ENCODE assay signal across 26 mouse cellular contexts in the genomic region with DNA sequence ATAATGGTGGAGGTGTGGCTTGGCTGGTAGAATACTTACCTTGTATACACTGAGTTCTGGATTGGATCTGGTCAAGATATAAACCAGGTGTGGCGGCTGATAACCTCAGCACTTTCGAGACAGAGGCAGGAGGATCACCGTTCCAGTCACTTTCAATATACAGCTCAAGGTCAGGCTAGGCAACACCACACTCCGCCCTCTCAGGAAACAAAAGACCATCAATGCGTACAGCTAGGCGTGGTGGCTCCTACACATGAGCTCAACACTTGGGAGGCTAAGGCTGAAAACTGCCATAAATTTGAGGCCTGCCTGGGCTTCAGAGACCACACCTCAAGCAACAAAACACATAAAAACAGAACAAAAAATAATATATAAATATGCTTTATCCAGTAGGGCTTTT.
DNase-seq lines count a peak whose midpoint lies in the region; ATAC-seq and TF ChIP-seq lines count a peak whose summit lies in the region.
"Had no signal": no experiment of that assay in that cellular context is flagged by ENCODE, and none has a peak within 500 bp of the region (broad histone marks: within the 10 kb centered on the region; RNA-seq: fewer than 3 reads in every experiment).

No protein-coding gene starts in this region.

- H3K4me2 ChIP-seq in intestine, embryonic 14.5 days (ENCODE audit: low read length) = no peak overlapping the region
- H3K4me2 ChIP-seq in intestine, embryonic 16.5 days (ENCODE audit: low read depth, low read length) = no peak overlapping the region
- H3K4me2 ChIP-seq in hindbrain, embryonic 14.5 days (replicated peaks) = no peak overlapping the region
- H3K4me2 ChIP-seq: embryonic facial prominence, embryonic 13.5 days; forebrain, embryonic 13.5 days; hindbrain, embryonic 13.5 days had no signal

- H3K9ac ChIP-seq in intestine, embryonic 14.5 days (ENCODE audit: low read length) = no peak overlapping the region
- no peak overlapping the region for H3K9ac ChIP-seq in intestine, embryonic 16.5 days (ENCODE audit: low read depth, low read length)
- no peak overlapping the region for H3K9ac ChIP-seq in ES-E14 (ENCODE audit: insufficient read depth, low read depth, low read length, poor library complexity, severe bottlenecking)
- H3K9ac ChIP-seq in hindbrain, embryonic 14.5 days = no peak overlapping the region
- H3K9ac ChIP-seq: embryonic facial prominence, embryonic 13.5 days; forebrain, embryonic 13.5 days; forebrain, postnatal 0 days; hindbrain, embryonic 13.5 days had no signal

- 0 out of 2 replicates have a peak, but pooled peaks cover 7% of the 10 kb centered on the region for H3K4me1 ChIP-seq in intestine, embryonic 14.5 days (replicated peaks; ENCODE audit: control insufficient read depth, insufficient read depth, low read length)
- no peaks in the 10 kb centered on the region for H3K4me1 ChIP-seq in intestine, embryonic 16.5 days (ENCODE audit: control insufficient read depth, insufficient read depth, low read length)
- H3K4me1 ChIP-seq in ES-E14 (ENCODE audit: control insufficient read depth in 2 of 2, insufficient read depth in 2 of 2, low read length in 2 of 2, poor library complexity in 1 of 2) = peaks cover 8 to 10% of the 10 kb centered on the region in 2 experiments; a peak in 3 of 4 replicates
- H3K4me1 ChIP-seq in limb, embryonic 10.5 days = peaks cover 32% of the 10 kb centered on the region
- no peaks in the 10 kb centered on the region for H3K4me1 ChIP-seq in hindbrain, embryonic 14.5 days (replicated peaks; ENCODE audit: control insufficient read depth, insufficient read depth, low read length)
- peaks cover 5% of the 10 kb centered on the region; the same call in 1 of the 2 replicates for H3K4me1 ChIP-seq in midbrain, embryonic 10.5 days
- H3K4me1 ChIP-seq: heart, embryonic 10.5 days had no signal

- H3K27me3 ChIP-seq in intestine, embryonic 14.5 days (replicated peaks; ENCODE audit: control insufficient read depth, insufficient read depth, low read length) = no peaks in the 10 kb centered on the region
- H3K27me3 ChIP-seq in intestine, embryonic 16.5 days (replicated peaks; ENCODE audit: control insufficient read depth, insufficient read depth, low read length) = no peaks in the 10 kb centered on the region
- no peaks in the 10 kb centered on the region for H3K27me3 ChIP-seq in limb, embryonic 10.5 days (ENCODE audit: low read depth, poor library complexity, severe bottlenecking)
- H3K27me3 ChIP-seq in hindbrain, embryonic 14.5 days (ENCODE audit: control insufficient read depth, insufficient read depth, low read length) = no peaks in the 10 kb centered on the region
- H3K27me3 ChIP-seq in midbrain, embryonic 10.5 days (ENCODE audit: low read depth, poor library complexity, severe bottlenecking) = no peaks in the 10 kb centered on the region
- H3K27me3 ChIP-seq: embryonic facial prominence, embryonic 13.5 days; forebrain, embryonic 13.5 days; hindbrain, embryonic 13.5 days had no signal

- H3K9me3 ChIP-seq in intestine, embryonic 14.5 days (ENCODE audit: control insufficient read depth, low read length) = no peaks in the 10 kb centered on the region
- no peaks in the 10 kb centered on the region for H3K9me3 ChIP-seq in intestine, embryonic 16.5 days (ENCODE audit: control insufficient read depth, low read length)
- no peaks in the 10 kb centered on the region for H3K9me3 ChIP-seq in ES-E14 (ENCODE audit: control insufficient read depth, insufficient read depth, low read depth, low read length)
- no peaks in the 10 kb centered on the region for H3K9me3 ChIP-seq in limb, embryonic 10.5 days (replicated peaks)
- H3K9me3 ChIP-seq in hindbrain, embryonic 14.5 days (ENCODE audit: control insufficient read depth, low read length) = no peaks in the 10 kb centered on the region
- H3K9me3 ChIP-seq in midbrain, embryonic 10.5 days (replicated peaks) = no peaks in the 10 kb centered on the region
- H3K9me3 ChIP-seq: embryonic facial prominence, embryonic 13.5 days; forebrain, embryonic 13.5 days; heart, embryonic 10.5 days; hindbrain, embryonic 13.5 days had no signal

- no peak for ATAC-seq in intestine, embryonic 14.5 days (replicated peaks; ENCODE audit: low FRiP score, low TSS enrichment, low read depth)
- ATAC-seq in intestine, embryonic 16.5 days = no peak
- no peak for ATAC-seq in hindbrain, embryonic 14.5 days (ENCODE audit: low FRiP score)
- ATAC-seq: activated CD4-positive, CD25-positive, alpha-beta regulatory T cell, adult 4 months; CD4-positive, CD25-positive, alpha-beta regulatory T cell, adult 4 months; forebrain, embryonic 13.5 days; forebrain, postnatal 0 days; intestine, postnatal 0 days had no signal

- in situ Hi-C loops in ES-E14 (cut with MboI; ENCODE audit: low sequenced_read_pairs in 2 of 2, unreplicated experiment in 2 of 2) = no loop called here

- 80% methylated on average over 6 of the region's 6 CpGs for WGBS in intestine, embryonic 14.5 days
- 73% methylated on average over 6 of the region's 6 CpGs for WGBS in intestine, embryonic 16.5 days
- 46% methylated on average over 6 of the region's 6 CpGs for WGBS in limb, embryonic 10.5 days
- WGBS in hindbrain, embryonic 14.5 days = 92% methylated on average over 6 of the region's 6 CpGs
- 94% methylated on average over 6 of the region's 6 CpGs for WGBS in midbrain, embryonic 10.5 days

- no peak overlapping the region for H3K4me3 ChIP-seq in intestine, embryonic 14.5 days (ENCODE audit: low read depth, low read length)
- no peak overlapping the region for H3K4me3 ChIP-seq in intestine, embryonic 16.5 days (ENCODE audit: low read length)
- H3K4me3 ChIP-seq in ES-E14 (ENCODE audit: insufficient read depth in 1 of 2, low read depth in 1 of 2, low read length in 2 of 2, poor library complexity in 1 of 2, severe bottlenecking in 1 of 2) = no peak overlapping the region
- H3K4me3 ChIP-seq in limb, embryonic 10.5 days = no peak overlapping the region
- H3K4me3 ChIP-seq in hindbrain, embryonic 14.5 days (replicated peaks; ENCODE audit: low read length) = no peak overlapping the region
- no peak overlapping the region for H3K4me3 ChIP-seq in midbrain, embryonic 10.5 days
- H3K4me3 ChIP-seq: embryonic facial prominence, embryonic 13.5 days; forebrain, embryonic 13.5 days; gastrocnemius, adult 2 months; heart, embryonic 10.5 days; hindbrain, embryonic 13.5 days had no signal

- 0 out of 2 replicates have a peak, but pooled peaks cover 4% of the 10 kb centered on the region for H3K36me3 ChIP-seq in intestine, embryonic 14.5 days (ENCODE audit: control insufficient read depth, insufficient read depth, low read length)
- H3K36me3 ChIP-seq in intestine, embryonic 16.5 days (ENCODE audit: control insufficient read depth, insufficient read depth, low read length) = no peaks in the 10 kb centered on the region
- no peaks in the 10 kb centered on the region for H3K36me3 ChIP-seq in ES-E14 (ENCODE audit: control insufficient read depth, insufficient read depth, low read length, poor library complexity, severe bottlenecking)
- H3K36me3 ChIP-seq in limb, embryonic 10.5 days = 0 out of 2 replicates have a peak, but pooled peaks cover 2% of the 10 kb centered on the region
- H3K36me3 ChIP-seq in hindbrain, embryonic 14.5 days (replicated peaks; ENCODE audit: control insufficient read depth, insufficient read depth) = no peaks in the 10 kb centered on the region
- peaks cover 4% of the 10 kb centered on the region; the same call in 1 of the 2 replicates for H3K36me3 ChIP-seq in midbrain, embryonic 10.5 days
- H3K36me3 ChIP-seq: embryonic facial prominence, embryonic 13.5 days; hindbrain, embryonic 13.5 days had no signal

- no peak overlapping the region for H3K27ac ChIP-seq in intestine, embryonic 14.5 days (ENCODE audit: low read depth)
- no peak overlapping the region for H3K27ac ChIP-seq in intestine, embryonic 16.5 days (ENCODE audit: low read length)
- H3K27ac ChIP-seq in ES-E14 (ENCODE audit: insufficient read depth, low read depth, low read length, poor library complexity, severe bottlenecking) = no peak overlapping the region
- peak overlapping the region; percentile 42; the same call in 1 of the 2 replicates for H3K27ac ChIP-seq in limb, embryonic 10.5 days
- H3K27ac ChIP-seq in hindbrain, embryonic 14.5 days = no peak overlapping the region
- no peak overlapping the region for H3K27ac ChIP-seq in midbrain, embryonic 10.5 days (replicated peaks)
- H3K27ac ChIP-seq: embryonic facial prominence, embryonic 13.5 days; forebrain, embryonic 13.5 days; gastrocnemius, adult 2 months; heart, embryonic 10.5 days; hindbrain, embryonic 13.5 days had no signal

- peak; percentile 48 for DNase-seq in intestine, embryonic 14.5 days (ENCODE audit: low spot score)
- peak; percentile 63 for DNase-seq in ES-E14 (ENCODE audit: low read depth, low spot score)
- no peak for DNase-seq in limb, embryonic 10.5 days (ENCODE audit: low spot score)
- no peak for DNase-seq in gastrocnemius, postnatal 25 days
- no peak for DNase-seq in hindbrain, embryonic 14.5 days (ENCODE audit: low spot score)
- no peak for DNase-seq in midbrain, embryonic 10.5 days (ENCODE audit: low spot score)
- DNase-seq: adrenal gland, adult 2 months; adrenal gland, postnatal 25 days; B cell, adult 2 months; cerebellum, adult 18-20 months; cerebellum, adult 9-11 months; cerebellum, postnatal 36 days; forebrain, postnatal 0 days; gastrocnemius, adult 2 months; gastrocnemius, postnatal 36 days; heart, adult 18-20 months; heart, postnatal 10 days; kidney, adult 8-10 months had no signal

TF ChIP-seq in ES-E14, 5 proteins besides CTCF, POLR2A, EP300 and RAD21:
- TF ChIP-seq HCFC1 (IDR thresholded peaks at IDR 0.05; ENCODE audit: borderline replicate concordance, insufficient read depth, low read length) = no peak
- TF ChIP-seq CHD2 (IDR thresholded peaks at IDR 0.05; ENCODE audit: low read depth, low read length) = no peak
- no peak for TF ChIP-seq ZNF384 (IDR thresholded peaks at IDR 0.05; ENCODE audit: low read depth, low read length)
- TF ChIP-seq MAFK (IDR thresholded peaks at IDR 0.05; ENCODE audit: insufficient read depth, low read depth, low read length) = no peak
- TF ChIP-seq ZC3H11A (IDR thresholded peaks at IDR 0.05; ENCODE audit: borderline replicate concordance, low read depth, low read length) = no peak

Comparison
In these comparisons a context has a peak if more than half of its experiments do, and no peak if none do; other contexts are left out.
1. DNase-seq: peak in intestine, embryonic 14.5 days (single experiment) and ES-E14 (single experiment); none in limb, embryonic 10.5 days (single experiment), gastrocnemius, postnatal 25 days (single experiment), hindbrain, embryonic 14.5 days (single experiment) and midbrain, embryonic 10.5 days (single experiment).